Mouse (Mus musculus) kidney, adult 11 months (tissue): ENCODE data around the gene Sbf1.

Source experiments
- DNase-seq: peaks from one replicate; pipeline ENCODE4 v3.0.0; 2022

The Sbf1 gene

DNA sequence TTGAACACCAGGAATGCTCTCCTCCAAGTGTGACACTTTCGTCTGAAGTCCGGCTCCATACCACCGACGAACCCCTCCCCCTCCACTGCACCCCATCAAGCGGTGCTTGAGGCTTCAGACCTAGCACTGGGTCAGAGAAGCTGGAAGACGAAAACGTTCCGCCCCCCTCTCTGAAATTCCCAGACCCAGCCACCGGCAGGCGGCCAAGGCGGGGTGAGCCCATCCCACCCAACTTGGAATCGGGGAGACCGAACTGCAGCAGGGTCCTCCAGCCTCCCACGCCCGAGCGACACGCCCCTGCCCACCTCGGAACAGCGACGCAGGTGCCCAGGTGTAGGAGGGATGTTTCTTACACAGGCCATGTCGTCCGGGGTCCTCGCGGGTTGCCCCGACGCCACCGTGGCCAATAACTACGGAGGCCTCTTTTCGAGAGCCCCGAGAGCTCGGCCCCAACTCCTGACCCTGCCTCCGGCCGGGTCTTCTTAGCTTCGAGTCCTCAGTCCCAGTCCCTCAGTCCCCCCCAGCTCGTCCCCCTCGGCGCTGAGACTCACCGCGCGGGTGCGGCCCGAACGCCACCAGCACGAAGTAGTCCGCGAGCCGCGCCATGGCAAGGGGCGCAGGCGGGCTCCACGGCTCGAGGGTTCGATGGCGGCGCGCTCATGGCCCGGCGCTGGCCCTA is 461 bp downstream of the Sbf1 start:
- DNase-seq: peak; percentile 45

DNA sequence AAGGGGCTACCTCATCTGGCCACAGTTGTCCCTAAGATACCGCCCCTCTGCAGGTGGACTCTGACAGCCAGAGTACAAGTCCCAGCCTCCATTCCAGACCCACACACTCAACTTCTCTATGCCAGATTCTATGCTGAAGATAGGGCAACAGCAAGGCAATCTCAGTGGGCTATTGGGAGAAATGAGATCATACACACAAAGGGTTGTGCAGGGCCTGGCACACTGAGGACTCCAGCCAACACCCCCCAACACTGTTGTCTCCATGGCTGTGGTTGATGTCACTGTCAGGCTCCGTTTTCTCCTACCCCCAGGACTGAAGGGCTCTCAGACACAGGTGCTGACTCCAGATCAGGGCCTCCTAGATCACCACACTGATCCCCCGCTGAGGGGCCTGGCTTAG is 1.0 kb downstream of the Sbf1 start:
- no peak for DNase-seq

GRCm38 (mm10) chr15:89313359-89313758 is 1.8 kb downstream of the Sbf1 start:
- DNase-seq: no peak

- DNase-seq: no peak
These were observed 5.1 kb downstream of the Sbf1 start for GRCm38 (mm10) chr15:89309962-89310498.

- no peak for DNase-seq
These were observed 6.5 kb downstream of the Sbf1 start for GRCm38 (mm10) chr15:89308406-89309139.

GRCm38 (mm10) chr15:89307461-89307860 is 7.7 kb downstream of the Sbf1 start:
- no peak for DNase-seq

DNA sequence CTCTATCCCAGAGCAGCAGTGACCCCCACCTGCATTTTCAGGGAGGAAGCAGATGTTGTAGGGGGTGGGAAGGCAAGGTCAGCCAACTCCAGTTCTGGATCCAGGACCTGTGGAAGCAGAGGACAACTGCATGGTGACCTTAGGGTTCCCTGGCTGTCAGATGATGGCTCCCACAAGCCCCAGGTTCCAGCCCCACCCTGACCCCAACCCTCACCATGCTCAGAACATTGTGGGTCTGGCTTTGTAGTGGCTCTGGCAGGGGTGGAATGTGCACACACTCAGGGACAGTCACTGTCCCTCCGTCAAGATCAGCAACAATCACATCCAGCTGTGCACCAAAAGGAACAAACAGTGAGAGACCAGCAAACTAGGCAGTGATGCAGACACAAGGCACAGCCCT is 9.1 kb downstream of the Sbf1 start:
- DNase-seq: no peak

DNA sequence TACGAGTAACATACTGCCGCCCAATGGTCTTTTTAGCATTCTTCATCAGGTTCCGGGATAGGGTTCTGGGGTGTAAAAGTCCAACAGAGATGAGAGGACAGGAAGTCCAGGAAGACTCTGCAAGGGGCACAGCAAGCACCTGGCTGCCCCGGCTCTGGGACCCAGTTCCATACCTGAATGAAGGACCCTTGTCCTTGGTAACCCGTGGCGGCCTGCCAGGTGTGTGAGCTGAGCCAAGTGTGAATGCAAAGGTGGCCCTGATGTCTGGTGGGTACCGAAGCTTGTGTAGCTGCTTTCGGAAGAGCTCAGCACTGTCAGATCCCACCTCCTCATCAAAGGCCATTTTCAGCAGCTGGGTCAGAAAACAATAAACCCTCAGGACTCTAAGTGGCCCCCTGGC is 14.5 kb downstream of the Sbf1 start:
- DNase-seq: peak; percentile 32

DNA sequence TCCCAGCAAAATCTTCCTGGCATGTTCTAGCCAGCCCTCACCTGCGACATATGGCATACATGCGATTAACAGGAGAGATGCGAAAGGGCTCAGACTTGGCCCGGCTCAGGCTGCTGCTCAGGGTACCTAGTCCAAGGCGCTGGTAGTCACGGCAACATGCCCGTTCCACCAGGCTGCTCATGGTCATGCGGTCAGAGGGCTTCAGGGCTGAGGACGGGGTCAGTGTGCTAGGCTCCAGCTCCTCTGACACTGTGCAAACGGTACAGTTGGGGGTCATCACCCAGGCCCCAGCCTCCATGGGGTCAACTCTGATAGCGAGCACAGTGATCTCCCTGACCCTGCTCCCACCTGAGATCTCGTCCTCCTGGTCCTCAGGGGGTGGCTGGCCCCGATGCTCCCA is 14.9 kb downstream of the Sbf1 start:
- peak; percentile 68 for DNase-seq

DNA sequence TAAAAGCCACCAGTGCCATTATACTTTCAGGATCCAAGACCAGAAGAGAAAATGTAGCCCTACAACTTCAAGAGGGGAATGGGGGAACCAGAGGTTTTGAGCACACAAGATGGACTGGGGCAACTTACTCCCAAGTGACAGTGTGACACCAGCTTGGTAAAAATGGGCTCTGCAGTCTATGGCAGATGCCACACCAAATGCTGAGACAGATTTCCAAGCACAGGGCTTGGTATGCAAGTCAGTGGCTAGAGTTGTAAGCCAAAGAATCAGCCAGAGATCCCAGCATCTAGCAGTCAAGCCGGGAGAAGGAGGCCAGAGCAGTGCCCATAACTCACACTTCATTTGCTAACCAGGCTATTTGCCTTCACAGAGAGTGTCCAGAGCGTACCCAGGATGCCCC is 17.4 kb downstream of the Sbf1 start:
- DNase-seq: no peak

- no peak for DNase-seq
These were observed 18.6 kb downstream of the Sbf1 start for GRCm38 (mm10) chr15:89296465-89296864.

DNA sequence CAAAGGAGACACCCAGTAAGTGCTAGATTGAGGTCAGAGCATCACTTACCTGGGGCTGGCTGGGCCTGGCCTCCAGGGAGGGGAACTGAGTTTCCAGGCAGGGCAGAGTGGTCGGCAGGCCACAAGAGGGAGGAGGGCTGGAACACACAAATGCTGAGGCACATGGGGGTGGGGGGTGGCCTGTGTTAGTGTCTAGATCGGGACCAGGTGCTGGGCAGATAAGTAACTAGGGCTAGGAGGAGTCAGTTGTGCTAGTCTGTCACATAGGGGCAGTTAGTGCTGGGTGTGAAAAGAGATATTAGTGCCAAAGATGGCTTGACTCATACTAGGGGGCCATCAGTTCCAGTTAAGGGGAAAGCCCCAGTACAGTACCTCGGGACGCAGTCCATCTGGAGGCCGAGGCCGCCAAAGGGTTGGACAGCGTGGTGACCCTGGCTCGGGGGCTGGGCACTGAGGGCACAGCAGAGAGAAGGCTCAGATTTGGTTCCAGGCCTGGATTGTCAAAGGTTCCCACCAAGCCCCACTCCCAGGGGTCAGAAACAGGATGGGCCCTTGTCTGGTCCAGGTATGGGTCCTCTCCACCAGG is 19.4 kb downstream of the Sbf1 start:
- no peak for DNase-seq

DNA sequence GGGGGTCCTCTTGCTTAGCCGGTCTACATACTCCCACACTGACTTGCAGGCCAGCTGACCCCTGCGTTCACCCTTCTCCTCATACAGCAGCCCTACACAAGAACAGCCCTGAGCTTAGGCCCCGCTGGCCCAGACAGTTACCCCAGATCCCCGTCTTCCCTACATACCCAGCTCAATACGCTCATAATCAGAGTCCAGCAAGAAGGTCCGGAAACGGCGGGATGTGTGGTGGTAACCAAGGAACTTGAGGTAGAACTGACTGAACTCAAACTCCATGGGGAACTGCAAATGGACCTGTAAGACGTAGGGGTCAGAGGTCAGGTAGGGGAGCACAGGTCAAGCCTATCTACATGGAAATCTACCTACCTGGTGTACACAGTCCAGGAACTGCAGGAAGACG is 21.3 kb downstream of the Sbf1 start:
- DNase-seq: no peak

DNA sequence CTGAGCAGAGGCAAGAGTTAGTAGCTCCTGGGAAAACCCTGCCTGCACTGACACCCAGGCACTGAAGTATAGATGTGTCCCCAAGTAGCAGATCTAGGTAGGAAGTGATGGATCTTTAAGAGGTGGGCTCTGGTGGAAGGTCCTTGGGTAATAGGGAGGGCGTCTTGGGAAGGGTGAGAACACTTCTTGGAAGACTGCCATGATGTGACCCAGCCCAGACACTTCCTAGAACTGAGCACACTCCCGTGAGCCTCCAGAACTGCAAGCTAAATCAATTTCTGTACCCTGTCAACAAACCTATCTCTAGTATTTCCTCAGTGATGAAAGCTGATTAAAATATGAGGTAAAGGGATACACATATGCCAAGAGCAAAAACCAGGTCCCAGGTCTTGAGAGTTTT is 22.3 kb downstream of the Sbf1 start:
- no peak for DNase-seq

GRCm38 (mm10) chr15:89291521-89291920 is 23.6 kb downstream of the Sbf1 start:
- no peak for DNase-seq

DNA sequence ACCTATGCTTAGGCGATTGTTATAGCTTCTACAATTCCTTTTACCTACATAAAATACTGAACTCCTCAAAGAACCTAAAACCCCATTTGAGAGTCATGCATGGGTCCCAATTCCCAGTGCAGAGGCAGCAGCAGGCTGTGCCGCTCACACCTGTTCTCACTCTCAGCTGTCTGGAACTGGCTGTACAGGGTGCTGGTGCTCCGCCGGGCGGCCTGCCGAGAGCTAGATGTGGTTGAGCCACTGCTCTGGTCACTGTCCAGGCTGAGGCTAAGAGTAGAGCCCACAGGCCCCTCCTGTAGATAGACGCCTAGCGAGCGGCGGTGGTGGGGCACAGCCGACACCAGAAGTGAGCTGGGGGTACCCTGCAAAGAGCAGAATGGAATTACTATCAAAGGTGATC is 25.7 kb downstream of the Sbf1 start:
- no peak for DNase-seq

GRCm38 (mm10) chr15:89288227-89288767 is 26.8 kb downstream of the Sbf1 start:
- no peak for DNase-seq

DNA sequence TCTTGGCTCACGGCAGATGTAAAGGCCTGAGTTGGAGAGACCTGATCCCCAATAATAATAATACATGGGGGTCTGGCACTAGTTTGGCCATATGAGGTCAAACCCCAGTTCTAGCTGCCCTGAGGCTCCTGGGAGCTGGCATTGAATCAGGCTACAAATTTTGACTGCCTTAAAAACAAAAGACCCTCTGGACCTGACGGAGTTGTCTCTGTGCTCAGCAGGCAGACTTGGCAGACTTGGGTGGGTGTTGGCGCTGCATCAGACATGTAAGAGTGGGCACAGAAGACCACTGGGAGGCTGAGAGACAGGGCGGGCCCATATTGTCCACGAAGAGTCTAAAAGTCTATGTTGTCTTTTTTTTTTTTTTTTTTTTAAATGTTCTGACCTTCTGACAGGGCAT is 28.5 kb downstream of the Sbf1 start:
- DNase-seq: no peak

DNA sequence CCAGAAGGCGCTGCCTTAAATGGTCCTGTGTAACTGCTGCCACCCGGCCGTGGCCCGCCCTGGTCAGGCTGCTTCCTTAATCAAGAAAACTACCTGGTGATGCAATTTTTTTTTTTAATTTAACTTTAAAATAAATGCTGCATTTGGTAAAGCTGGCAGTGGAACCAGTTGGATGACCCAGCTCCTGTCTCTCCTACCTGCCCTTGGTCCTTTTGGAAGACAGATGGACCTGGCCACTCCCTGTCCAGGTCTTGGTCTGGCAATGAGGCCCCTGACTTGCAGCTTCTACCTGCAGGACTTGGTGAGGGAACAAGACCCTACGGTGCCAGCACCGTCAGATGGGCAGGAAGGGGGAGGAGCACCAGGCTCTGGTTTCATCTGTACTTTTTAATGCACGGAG is 29.0 kb downstream of the Sbf1 start:
- DNase-seq: no peak

- DNase-seq: no peak
These were observed 29.6 kb downstream of the Sbf1 start for GRCm38 (mm10) chr15:89285478-89285877.

DNA sequence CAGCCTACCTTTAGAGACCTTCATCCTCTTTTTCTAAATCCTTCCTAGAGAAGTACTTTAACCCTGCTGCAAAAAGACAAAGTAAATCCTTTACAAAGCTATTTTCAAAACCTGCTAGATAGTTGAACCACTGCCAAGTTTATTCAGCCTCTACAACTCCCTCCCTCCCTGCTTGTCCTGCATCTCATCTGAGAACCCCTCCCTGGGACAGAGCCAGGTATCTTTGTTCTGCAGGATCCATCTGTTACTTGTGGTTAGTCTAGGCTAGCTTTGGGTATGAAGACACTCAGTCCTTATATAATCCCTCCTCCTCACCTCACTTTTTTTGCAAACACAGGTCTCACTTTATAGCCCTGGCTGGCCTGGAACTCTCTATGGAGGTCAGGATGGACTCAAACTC is 30.1 kb downstream of the Sbf1 start:
- no peak for DNase-seq

DNA sequence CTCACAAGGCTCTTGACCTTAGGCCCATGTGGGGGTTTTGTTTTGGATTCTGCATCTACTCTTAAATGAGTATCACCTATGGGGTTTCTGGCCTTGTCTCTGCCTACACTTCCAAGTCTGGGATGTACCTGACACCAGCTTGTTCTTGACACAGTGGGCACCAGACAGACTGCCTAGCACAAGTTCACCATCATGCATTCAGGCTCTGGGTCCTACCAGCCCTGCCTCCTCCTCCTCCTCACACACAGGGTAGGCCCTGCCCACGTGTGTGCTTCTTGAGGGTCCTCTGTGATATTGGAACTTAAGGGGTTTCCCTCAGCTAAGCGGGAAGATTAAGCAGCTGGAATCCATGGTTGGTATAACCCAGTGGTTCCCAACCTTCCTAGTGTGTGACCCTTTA is 31.0 kb downstream of the Sbf1 start:
- DNase-seq: no peak

DNA sequence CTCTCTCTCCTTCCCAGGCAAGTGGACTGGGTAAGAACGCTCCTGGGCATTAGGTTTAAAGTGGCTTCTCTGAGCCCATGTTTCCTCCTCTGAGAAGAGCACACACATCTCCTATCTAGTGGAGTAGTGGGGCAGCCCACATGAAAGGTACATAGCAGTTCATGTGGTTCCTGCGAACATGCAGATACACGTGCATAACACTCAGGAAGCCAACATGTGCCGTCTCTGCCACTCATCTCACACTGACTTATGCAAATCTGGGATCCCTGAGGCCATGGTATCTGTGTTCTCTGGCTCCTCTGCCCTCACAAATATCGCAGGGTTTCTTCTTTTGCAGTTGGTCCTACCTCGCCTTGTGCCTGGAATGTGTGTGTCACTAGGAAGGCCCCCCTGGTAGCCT is 32.6 kb downstream of the Sbf1 start:
- no peak for DNase-seq

DNA sequence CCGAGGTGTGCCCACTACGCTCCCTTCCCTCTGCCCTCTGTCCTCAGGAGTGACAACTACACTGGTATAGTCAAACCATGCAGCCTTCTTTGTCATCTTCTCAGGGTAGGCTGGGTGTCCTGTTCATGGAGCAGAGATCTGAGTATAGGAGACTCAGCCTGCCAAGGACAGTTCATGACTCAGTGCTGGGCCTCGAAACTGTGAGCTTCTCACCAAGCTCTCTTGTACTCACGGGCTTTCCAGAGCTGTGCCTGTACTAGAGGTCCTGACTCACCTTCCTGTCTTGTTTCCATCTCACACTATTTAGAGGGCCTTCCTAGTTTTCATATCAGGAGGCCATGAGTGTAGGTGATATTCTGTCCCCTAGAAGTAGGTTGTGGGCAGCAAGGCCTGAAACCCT is 37.7 kb downstream of the Sbf1 start:
- no peak for DNase-seq
